Mouse (Mus musculus) liver, embryonic 16.5 days (tissue): ENCODE measurements around the gene Pkdcc. TPM values are rescaled to one million over a fixed set of nuclear protein-coding genes. Genes with fewer than 3 reads are reported as not detected.

Source experiments
- ATAC-seq: fragments of 200-750 bp; cut with Nextera tagmentation; 2 replicates; pipeline ENCODE4 v1.8.0; 2017; ENCODE audit warnings: low read depth, mild to moderate bottlenecking, moderate number of reproducible peaks, moderate library complexity
- H3K27ac ChIP-seq: fragments of 300-500 bp; sonication (generic); 2 replicates; pipeline ENCODE4 v1.5.1; 2014; ENCODE audit warnings: mild to moderate bottlenecking, low read length
- H3K27me3 ChIP-seq: fragments of 300-500 bp; sonication (generic); 2 replicates; pipeline ENCODE4 v1.6.1; 2014; ENCODE audit warnings: low read depth, low read length, mixed read lengths; ENCODE audit not compliant: control insufficient read depth, insufficient read depth
- H3K36me3 ChIP-seq: fragments of 300-500 bp; sonication (generic); 2 replicates; pipeline ENCODE4 v1.6.1; 2014; ENCODE audit warnings: mild to moderate bottlenecking; ENCODE audit not compliant: control insufficient read depth, insufficient read depth
- H3K4me1 ChIP-seq: fragments of 300-500 bp; sonication (generic); 2 replicates; pipeline ENCODE4 v1.6.1; 2014; ENCODE audit warnings: low read depth, low read length, mixed read lengths; ENCODE audit not compliant: control insufficient read depth
- H3K4me2 ChIP-seq: fragments of 300-500 bp; sonication (generic); 2 replicates; pipeline ENCODE4 v1.6.1; 2014; ENCODE audit warnings: low read depth, low read length, mixed read lengths
- H3K4me3 ChIP-seq: fragments of 300-500 bp; sonication (generic); 2 replicates; pipeline ENCODE4 v1.5.1; 2014; ENCODE audit warnings: low read depth, mild to moderate bottlenecking, low read length
- H3K9ac ChIP-seq: fragments of 300-500 bp; sonication (generic); 2 replicates; pipeline ENCODE4 v1.6.1; 2014; ENCODE audit warnings: low read depth, low read length
- H3K9me3 ChIP-seq: fragments of 300-500 bp; sonication (generic); replicated peaks from 2 replicates; pipeline ENCODE4 v1.6.1; 2016; ENCODE audit warnings: low read length; ENCODE audit not compliant: control insufficient read depth
- WGBS: fragments of 180-500 bp; shearing (Covaris S2); extraction: QIAGEN DNeasy Blood & Tissue Kit; methylation state at CpG from one replicate; pipeline ENCODE4 v1.1.7; 2014; ENCODE audit not compliant: insufficient replicate concordance; 5-methylcytosine and 5-hydroxymethylcytosine counted together
- polyA plus RNA-seq: library from polyadenylated mRNA; unstranded; fragments of >200 nt; fragmentation: Nextera tagmentation; extraction: Ambion mirVana; gene quantifications from 2 replicates; pipeline ENCODE4 v1.2.1, GENCODE M21; 2015

The Pkdcc gene
- polyA plus RNA-seq, 1 experiment from 2014 or later: 2.5 TPM

DNA sequence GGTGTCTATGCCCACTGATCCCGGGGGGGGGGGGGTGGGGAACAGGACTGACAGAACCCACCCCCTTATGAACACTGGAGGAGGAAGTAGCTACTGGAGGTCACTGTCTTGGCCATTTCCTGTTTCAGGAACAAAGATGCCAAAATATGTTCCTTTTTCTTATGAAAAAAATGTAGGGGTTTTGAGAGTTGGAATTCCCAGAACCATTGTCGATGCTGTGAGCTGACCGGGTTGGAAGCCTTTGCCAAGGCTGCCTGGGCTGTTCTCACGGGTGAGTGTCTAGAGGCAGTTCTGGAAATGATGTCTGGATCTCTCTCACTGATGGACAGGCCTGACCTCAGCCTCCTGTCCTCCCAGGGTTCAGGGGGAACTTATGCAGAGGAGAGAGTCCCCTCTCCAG is 59.0 kb downstream of the Pkdcc start:
- Histone ChIP-seq H3K27me3 (peaks cover 9% of the 10 kb centered on the region), H3K4me3 (no peak overlapping the region), H3K4me2 (0 out of 2 replicates have a peak overlapping the region, but pooled peaks have one; percentile 26), H3K36me3 (no peaks in the 10 kb centered on the region), H3K9ac (no peak overlapping the region), H3K27ac (0 out of 2 replicates have a peak overlapping the region, but pooled peaks have one; percentile 51), H3K9me3 (no peaks in the 10 kb centered on the region), H3K4me1 (peaks cover 11% of the 10 kb centered on the region; the same call in 1 of the 2 replicates)
- 17% methylated on average over 4 of the region's 4 CpGs for WGBS
- no peak for ATAC-seq

Other genes starting within 250 kb of the Pkdcc start
- gene Eml4, start 135.6 kb downstream of the Pkdcc start, polyA plus RNA-seq: 4.2 and 4.7 TPM in 2 replicates